Mouse (Mus musculus) ES-E14 (cell line): ENCODE measurements around the gene Foxj2. TPM values are rescaled to one million over a fixed set of nuclear protein-coding genes. Genes with fewer than 3 reads are reported as not detected.
A peak's percentile ranks its signal among the peaks of the same experiment; 100 is the strongest.

Experiments
- DNase-seq: peaks from one replicate; pipeline ENCODE4 v3.0.0-alpha.2; 2013; ENCODE audit warnings: low read depth, low spot score
- H3K27ac ChIP-seq: 2 replicates; pipeline ENCODE4 v1.5.1; 2012; ENCODE audit warnings: low read depth, mild to moderate bottlenecking, low read length, moderate library complexity, mixed read lengths; ENCODE audit not compliant: poor library complexity, insufficient read depth, severe bottlenecking
- H3K36me3 ChIP-seq: 2 replicates; pipeline ENCODE4 v1.6.1; 2012; ENCODE audit warnings: mild to moderate bottlenecking, low read length, moderate library complexity, mixed read lengths; ENCODE audit not compliant: control insufficient read depth, poor library complexity, insufficient read depth, severe bottlenecking
- H3K4me1 ChIP-seq, 2 experiments: fragments of 150-350 bp in 1 of 2; sonication (generic) in 1 of 2; 2 replicates each; pipeline ENCODE4 v1.6.1; 2012; ENCODE audit warnings: low read length in 2 of 2, mild to moderate bottlenecking in 1 of 2, mixed read lengths in 1 of 2; ENCODE audit not compliant: control insufficient read depth in 2 of 2, insufficient read depth in 2 of 2, poor library complexity in 1 of 2
- H3K4me3 ChIP-seq, 2 experiments: fragments of 150-350 bp in 1 of 2; sonication (generic) in 1 of 2; 2 replicates each; pipeline ENCODE4 v1.5.1; 2012; ENCODE audit warnings: low read length in 2 of 2, low read depth in 1 of 2, mild to moderate bottlenecking in 1 of 2, mixed read lengths in 1 of 2; ENCODE audit not compliant: insufficient read depth in 1 of 2, poor library complexity in 1 of 2, severe bottlenecking in 1 of 2
- H3K9ac ChIP-seq: 2 replicates; pipeline ENCODE4 v1.6.1; 2012; ENCODE audit warnings: low read depth, mild to moderate bottlenecking, low read length, mixed read lengths; ENCODE audit not compliant: poor library complexity, insufficient read depth, severe bottlenecking
- H3K9me3 ChIP-seq: fragments of 150-350 bp; sonication (generic); 2 replicates; pipeline ENCODE4 v1.6.1; 2012; ENCODE audit warnings: low read depth, mild to moderate bottlenecking, low read length; ENCODE audit not compliant: control insufficient read depth, insufficient read depth
- CHD2 ChIP-seq: IDR thresholded peaks from 2 replicates; pipeline ENCODE4 v1.6.1; 2014; ENCODE audit warnings: mild to moderate bottlenecking, low read depth, low read length, inconsistent platforms
- HCFC1 ChIP-seq: IDR thresholded peaks from 2 replicates; pipeline ENCODE4 v1.6.1; 2012; ENCODE audit warnings: low read length, inconsistent platforms, borderline replicate concordance; ENCODE audit not compliant: insufficient read depth
- MAFK ChIP-seq: IDR thresholded peaks from 2 replicates; pipeline ENCODE4 v1.6.1; 2014; ENCODE audit warnings: mild to moderate bottlenecking, low read depth, low read length, inconsistent platforms; ENCODE audit not compliant: insufficient read depth
- ZC3H11A ChIP-seq: IDR thresholded peaks from 2 replicates; pipeline ENCODE4 v1.6.1; 2012; ENCODE audit warnings: low read depth, mild to moderate bottlenecking, inconsistent platforms, low read length, borderline replicate concordance
- ZNF384 ChIP-seq: IDR thresholded peaks from 2 replicates; pipeline ENCODE4 v1.6.1; 2012; ENCODE audit warnings: low read depth, low read length, inconsistent platforms
- in situ Hi-C, 2 experiments: fragments of 600-800 bp; cut with MboI; formaldehyde crosslinking; loops; one replicate each; pipeline ENCODE4 v1.15.1; 2025; ENCODE audit warnings: low sequenced_read_pairs in 2 of 2, inconsistent platforms in 1 of 2; ENCODE audit not compliant: unreplicated experiment in 2 of 2
- total RNA-seq: library from RNA; depleted of rRNA; stranded (reverse); fragments of 300-350 nt; gene quantifications from 2 replicates; pipeline ENCODE4 v1.2.3, GENCODE M21; 2012; rRNA removed

Foxj2 gene
- total RNA-seq: 1.3 and 1.7 TPM in 2 replicates

DNA sequence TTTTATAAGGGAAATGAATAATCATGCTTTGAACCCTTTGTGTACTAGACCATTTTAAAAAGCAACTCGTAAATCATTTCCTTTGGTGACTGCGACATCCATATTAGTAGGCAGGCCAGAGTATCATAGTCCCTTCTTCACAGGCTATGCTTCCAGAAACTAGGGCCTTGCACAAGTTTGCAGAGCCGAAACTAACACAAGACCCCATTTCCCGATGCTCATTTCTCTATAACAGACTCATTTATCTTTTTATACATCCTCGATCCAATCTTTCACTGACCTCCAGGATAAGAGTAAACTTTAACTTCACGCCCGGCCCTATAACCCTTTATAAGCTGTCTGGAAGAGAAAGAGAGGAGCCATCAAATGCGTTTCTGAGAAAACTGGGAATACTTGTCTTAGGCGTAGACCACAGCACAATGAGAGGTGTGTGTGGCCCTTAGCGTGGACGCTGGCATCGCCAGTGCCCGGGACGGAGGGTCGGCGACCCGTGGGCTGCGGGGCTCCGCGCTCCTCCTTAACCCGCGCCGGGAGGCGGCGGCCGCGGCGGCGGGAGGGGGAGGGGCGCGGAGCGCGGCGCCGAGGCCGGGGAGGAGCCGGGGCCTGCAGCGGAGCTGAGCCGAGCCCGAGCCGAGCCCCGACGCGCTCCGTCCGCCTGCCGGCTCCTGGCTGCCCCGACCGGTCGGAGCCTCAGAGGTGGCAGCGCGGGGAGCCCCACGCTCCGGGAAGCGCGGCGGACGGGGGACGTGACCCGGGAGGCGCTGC is at the start of gene Foxj2:
Gene Foxj2 (plus strand): TSS at position 609 of the 765 bp plus-strand sequence.
- Histone ChIP-seq H3K36me3 (no peaks in the 10 kb centered on the region), H3K9ac (peak within 1 kb of the TSS; percentile 75), H3K27ac (no peak within 1 kb of the TSS), H3K9me3 (no peaks in the 10 kb centered on the region), H3K4me1 (peaks cover 0 to 9% of the 10 kb centered on the region in 2 experiments; a peak in 1 of 4 replicates), H3K4me3 (peak within 1 kb of the TSS; percentile 78 to 82)
- DNase-seq: no peak
- TF ChIP-seq HCFC1 (no peak), CHD2 (no peak), MAFK (no peak), ZC3H11A (no peak), ZNF384 (no peak)
- in situ Hi-C loops: no loop called here

DNA sequence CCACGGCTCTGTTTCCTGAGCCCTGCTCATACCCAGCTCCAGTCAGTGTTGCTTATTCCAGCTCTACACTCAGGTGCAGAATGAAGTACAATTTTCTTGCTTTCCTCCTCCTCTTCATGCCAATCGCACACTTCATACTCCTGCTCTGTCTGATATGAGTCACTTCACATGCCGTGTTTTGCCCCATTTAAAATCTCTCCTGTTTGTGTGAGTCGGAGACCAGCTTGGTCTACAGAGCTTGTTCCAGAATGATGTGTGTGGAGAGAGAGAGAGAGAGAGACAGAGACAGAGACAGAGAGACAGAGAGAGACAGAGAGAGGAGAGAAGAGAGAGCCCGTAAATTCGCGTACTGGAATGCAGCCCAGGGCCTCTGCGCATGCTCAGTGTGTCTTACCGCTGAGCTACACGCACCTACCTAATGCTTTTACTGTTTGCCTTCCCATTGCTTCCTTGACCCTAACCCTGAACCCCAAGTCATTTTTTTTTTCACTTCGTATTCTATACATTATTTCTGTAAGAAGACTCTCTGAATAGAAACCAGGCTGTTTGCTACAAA is 48.9 kb upstream of the Foxj2 start:
- H3K27ac ChIP-seq: peak overlapping the region; percentile 82; the same call in 1 of the 2 replicates
- no peak for TF ChIP-seq MAFK
- no peak for TF ChIP-seq ZNF384
- TF ChIP-seq ZC3H11A: no peak
- TF ChIP-seq CHD2: no peak
- H3K36me3 ChIP-seq: no peaks in the 10 kb centered on the region
- peaks cover 17 to 18% of the 10 kb centered on the region in 2 experiments for H3K4me1 ChIP-seq
- H3K9me3 ChIP-seq: no peaks in the 10 kb centered on the region
- peak overlapping the region in 1 of 2 experiments; percentile 17; a peak in 1 of 4 replicates for H3K4me3 ChIP-seq
- no peak for DNase-seq
- peak overlapping the region; percentile 11; the same call in 1 of the 2 replicates for H3K9ac ChIP-seq
- in situ Hi-C loops: no loop called here

DNA sequence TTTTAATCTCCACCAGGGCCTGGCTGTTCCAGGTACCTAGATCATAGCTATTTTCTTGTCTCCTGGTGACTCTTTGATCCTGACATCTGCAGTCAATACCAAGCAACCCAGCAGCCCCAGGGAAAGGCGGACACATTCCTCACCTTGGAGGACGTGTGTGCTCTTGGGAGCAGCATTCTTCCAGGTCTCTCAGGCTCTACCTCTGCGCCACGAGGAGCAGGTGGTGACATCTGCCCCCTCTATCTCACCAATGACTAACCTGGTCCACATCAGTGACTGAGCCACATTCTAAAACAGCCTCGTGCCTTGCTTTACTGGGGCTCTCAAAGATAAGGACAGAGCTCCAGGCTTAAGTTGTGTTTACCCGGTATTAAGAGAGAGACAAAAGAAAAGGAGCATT is 47.0 kb upstream of the Foxj2 start:
- Histone ChIP-seq H3K9me3 (no peaks in the 10 kb centered on the region), H3K4me3 (no peak overlapping the region), H3K36me3 (no peaks in the 10 kb centered on the region), H3K27ac (peak overlapping the region; percentile 24; the same call in 1 of the 2 replicates), H3K9ac (0 out of 2 replicates have a peak overlapping the region, but pooled peaks have one; percentile 12), H3K4me1 (peaks cover 15 to 17% of the 10 kb centered on the region in 2 experiments)
- TF ChIP-seq HCFC1 (no peak), MAFK (no peak), CHD2 (no peak), ZC3H11A (no peak), ZNF384 (no peak)
- in situ Hi-C loops: no loop called here
- DNase-seq: no peak

DNA sequence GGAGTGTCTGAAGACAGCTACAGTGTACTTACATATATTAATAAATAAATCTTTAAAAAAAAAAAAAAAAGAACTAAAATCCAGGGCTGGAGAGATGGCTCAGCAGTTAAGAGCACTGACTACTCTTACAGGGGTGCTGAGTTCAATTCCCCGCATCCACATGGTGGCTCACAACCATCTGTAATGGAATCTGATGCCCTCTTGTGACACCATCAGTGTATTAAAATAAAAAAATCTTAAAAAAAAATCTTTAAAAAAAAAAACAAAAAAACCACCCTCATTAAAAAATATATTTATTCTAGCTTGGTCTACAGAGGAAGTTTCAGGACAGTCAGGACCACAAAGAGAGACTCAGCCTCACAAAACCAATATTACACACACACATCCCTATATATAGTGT is 45.4 kb upstream of the Foxj2 start:
- Histone ChIP-seq H3K4me1 (peaks cover 14 to 15% of the 10 kb centered on the region in 2 experiments; a peak in 3 of 4 replicates), H3K4me3 (no peak overlapping the region), H3K9ac (no peak overlapping the region), H3K9me3 (no peaks in the 10 kb centered on the region), H3K36me3 (no peaks in the 10 kb centered on the region), H3K27ac (no peak overlapping the region)
- in situ Hi-C loops: no loop called here
- no peak for DNase-seq
- TF ChIP-seq CHD2 (no peak), ZNF384 (0 out of 2 replicates have a peak, but pooled peaks have one; percentile 7)
